Mouse (Mus musculus): ENCODE results near the gene Apex2. TPM values are rescaled to one million over a fixed set of nuclear protein-coding genes. Genes with fewer than 3 reads are reported as not detected.
A peak's percentile ranks its signal among the peaks of the same experiment; 100 is the strongest.
"Not testable (repeated sequence)": the region's sequence is repeated elsewhere in the genome, so short reads cannot be mapped to it uniquely, and the experiment has no call there.

Apex2 gene
- total and polyA plus RNA-seq, 3 experiments, result 7.8 to 13.9 (median 13.1) TPM

- no peak for DNase-seq
These were observed 81.0 kb downstream of the Apex2 start for GRCm38 (mm10) chrX:150508696-150509095.

DNA sequence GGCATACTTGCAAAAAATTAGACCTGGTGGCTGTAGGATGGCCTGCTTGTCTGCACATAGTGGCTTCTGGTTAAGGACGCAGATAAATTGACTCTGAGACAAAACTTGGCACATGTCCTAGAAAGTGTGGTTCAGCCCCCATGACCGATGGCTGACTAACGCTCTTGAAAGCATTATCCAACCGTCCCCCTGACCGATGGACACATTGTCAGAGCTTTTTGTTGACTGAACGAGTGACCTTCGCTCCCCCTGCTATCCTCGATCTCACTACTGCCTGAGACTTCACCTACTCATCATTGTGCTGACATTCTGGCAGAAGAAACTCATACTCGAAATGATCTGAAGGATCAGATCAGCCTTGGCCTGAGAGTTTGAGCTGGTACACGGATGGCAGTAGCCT, 101.9 kb downstream of the Apex2 start:
- peak; percentile 32 for DNase-seq

DNA sequence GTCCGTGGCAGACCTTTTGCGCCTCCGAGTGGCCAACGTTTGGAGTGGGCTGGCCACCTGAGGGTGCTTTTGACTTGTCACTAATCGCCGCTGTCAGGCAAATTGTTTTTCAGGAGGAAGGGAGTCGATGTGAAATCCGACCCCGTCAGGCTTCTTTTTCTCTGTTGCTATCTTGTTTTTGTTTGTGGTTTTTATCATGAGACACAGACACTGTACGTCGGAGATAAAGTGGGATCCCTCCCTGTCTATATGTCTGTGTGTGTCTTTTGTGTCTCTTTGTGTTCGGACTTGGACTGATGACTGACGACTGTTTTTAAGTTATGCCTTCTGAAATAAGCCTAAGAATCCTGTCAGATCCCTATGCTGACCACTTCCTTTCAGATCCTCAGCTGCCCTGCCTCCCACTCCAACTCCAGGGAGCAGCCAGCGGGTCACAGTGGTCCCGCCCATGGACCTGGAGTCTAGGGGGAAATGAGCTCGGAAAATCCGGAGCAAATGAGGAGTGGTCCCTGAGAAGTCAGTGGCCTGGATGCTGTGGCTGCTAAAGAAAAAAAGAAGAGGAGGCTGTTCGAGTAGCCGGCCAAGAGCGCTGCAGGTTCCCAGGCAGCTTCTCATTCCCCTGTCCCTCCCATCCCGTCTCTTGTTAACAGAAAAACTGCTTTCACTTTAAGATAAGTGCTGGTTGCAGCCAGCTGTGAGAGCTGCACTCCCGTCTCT, 103.2 kb downstream of the Apex2 start:
- DNase-seq, result not testable (repeated sequence)

- DNase-seq, result peak; percentile 90
These were observed 111.6 kb downstream of the Apex2 start for GRCm38 (mm10) chrX:150477854-150478780.

GRCm38 (mm10) chrX:150471416-150471815, 118.3 kb downstream of the Apex2 start:
- DNase-seq, result no peak

Small RNA genes lying within 50 kb of the gene (microRNA-seq; reads per million reads assigned to microRNA genes)
- gene Mir3620, result 0 reads per million in 2 experiments

Other genes with a start within 250 kb of the Apex2 start
- gene Tmem29, start 130.7 kb downstream of the Apex2 start, total RNA-seq (2021), result 10 to 100 TPM; 17.4 to 31.8 TPM
- 1.00 and 1.1 TPM in 2 replicates for gene Tmem29, start 130.7 kb downstream of the Apex2 start, polyA plus RNA-seq (2012; rRNA removed)
- 10 to 100 TPM; 24.8 to 27.5 TPM for gene Alas2, start 42.5 kb downstream of the Apex2 start, total RNA-seq (2021)
- gene Alas2, start 42.5 kb downstream of the Apex2 start, polyA plus RNA-seq (2012; rRNA removed), result 2.2 and 3.6 TPM in 2 replicates
- gene Pfkfb1, start 1.6 kb downstream of the Apex2 start, total RNA-seq (2021), result 10 to 100 TPM in 1 of 2 experiments, 1 to 10 TPM in 1; 8.9 to 24.6 TPM
- 5.8 and 11.2 TPM in 2 replicates for gene Pfkfb1, start 1.6 kb downstream of the Apex2 start, polyA plus RNA-seq (2012; rRNA removed)
- 10 to 100 TPM; 10.0 to 10.5 TPM for gene Tro, start 67.7 kb upstream of the Apex2 start, total RNA-seq (2021)
- gene Tro, start 67.7 kb upstream of the Apex2 start, polyA plus RNA-seq (2012; rRNA removed), result 3.0 and 4.0 TPM in 2 replicates
- gene Maged2, start 224.5 kb upstream of the Apex2 start, total RNA-seq (2021), result 100 to 1,000 TPM in 1 of 2 experiments, 10 to 100 TPM in 1; 83.9 to 107 TPM
- 36.6 and 45.6 TPM in 2 replicates for gene Maged2, start 224.5 kb upstream of the Apex2 start, polyA plus RNA-seq (2012; rRNA removed)

Measured in adrenal gland, adult 2 months (tissue).